Mouse (Mus musculus) lung, embryonic 16.5 days (tissue): ENCODE measurements at regions not wholly inside any gene's neighbourhood (a gene's known extent, or its start where the extent isn't known, plus 50 kb on each side); places are given as distances from the start of the nearest gene placed in this dataset.
A peak's percentile ranks its signal among the peaks of the same experiment; 100 is the strongest.

Experiments
- ATAC-seq: fragments of 200-750 bp; cut with Nextera tagmentation; 2 replicates; pipeline ENCODE4 v1.8.0; 2017; ENCODE audit warnings: low read depth, mild to moderate bottlenecking, moderate library complexity
- H3K27ac ChIP-seq: fragments of 300-500 bp; sonication (generic); 2 replicates; pipeline ENCODE4 v1.5.1; 2014; ENCODE audit warnings: mild to moderate bottlenecking, control low read depth, low read length
- H3K27me3 ChIP-seq: fragments of 300-500 bp; sonication (generic); 2 replicates; pipeline ENCODE4 v1.6.1; 2014; ENCODE audit warnings: low read depth, low read length, mixed read lengths; ENCODE audit not compliant: control insufficient read depth, insufficient read depth
- H3K36me3 ChIP-seq: fragments of 300-500 bp; sonication (generic); 2 replicates; pipeline ENCODE4 v1.6.1; 2014; ENCODE audit warnings: low read length; ENCODE audit not compliant: control insufficient read depth, insufficient read depth
- H3K4me1 ChIP-seq: fragments of 300-500 bp; sonication (generic); replicated peaks from 2 replicates; pipeline ENCODE4 v1.6.1; 2014; ENCODE audit warnings: low read length, mixed read lengths; ENCODE audit not compliant: control insufficient read depth, insufficient read depth
- H3K4me2 ChIP-seq: fragments of 300-500 bp; sonication (generic); 2 replicates; pipeline ENCODE4 v1.6.1; 2014; ENCODE audit warnings: low read depth, low read length, control low read depth
- H3K4me3 ChIP-seq: fragments of 300-500 bp; sonication (generic); 2 replicates; pipeline ENCODE4 v1.5.1; 2014; ENCODE audit warnings: mild to moderate bottlenecking, low read length, control low read depth
- H3K9ac ChIP-seq: fragments of 300-500 bp; sonication (generic); 2 replicates; pipeline ENCODE4 v1.6.1; 2014; ENCODE audit warnings: low read length, control low read depth
- H3K9me3 ChIP-seq: fragments of 300-500 bp; sonication (generic); 2 replicates; pipeline ENCODE4 v1.6.1; 2016; ENCODE audit warnings: low read length; ENCODE audit not compliant: control insufficient read depth
- WGBS: fragments of 180-500 bp; shearing (Covaris S2); extraction: QIAGEN DNeasy Blood & Tissue Kit; methylation state at CpG from one replicate; pipeline ENCODE4 v1.1.7; 2014; 5-methylcytosine and 5-hydroxymethylcytosine counted together

DNA sequence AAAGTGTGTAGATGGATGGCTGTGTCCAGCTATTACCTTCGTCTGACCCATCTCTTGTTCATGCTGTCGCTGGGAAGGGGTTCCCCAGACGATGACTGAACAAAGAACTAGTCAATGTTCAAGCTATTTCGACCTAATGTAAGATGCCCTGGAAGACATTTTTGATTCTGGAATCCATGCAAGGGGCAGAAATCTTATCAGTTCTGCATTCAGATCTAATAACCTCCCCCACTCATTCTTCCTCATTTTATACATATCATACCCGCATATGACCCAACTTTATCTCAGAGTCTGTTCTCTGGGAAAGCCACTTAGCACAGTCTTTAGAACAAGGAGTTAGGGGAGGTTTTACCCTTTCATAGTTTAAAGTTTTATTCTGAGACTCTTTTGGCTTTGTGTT lies 52.2 kb upstream of the 2310009B15Rik start:
- peaks cover 13% of the 10 kb centered on the region for H3K4me1 ChIP-seq
- H3K9me3 ChIP-seq, result no peaks in the 10 kb centered on the region
- ATAC-seq, result no peak
- H3K9ac ChIP-seq, result no peak overlapping the region
- H3K36me3 ChIP-seq, result no peaks in the 10 kb centered on the region
- H3K4me3 ChIP-seq, result no peak overlapping the region
- no peaks in the 10 kb centered on the region for H3K27me3 ChIP-seq
- 63% methylated on average over 5 of the region's 5 CpGs for WGBS
- no peak overlapping the region for H3K4me2 ChIP-seq
- H3K27ac ChIP-seq, result no peak overlapping the region

DNA sequence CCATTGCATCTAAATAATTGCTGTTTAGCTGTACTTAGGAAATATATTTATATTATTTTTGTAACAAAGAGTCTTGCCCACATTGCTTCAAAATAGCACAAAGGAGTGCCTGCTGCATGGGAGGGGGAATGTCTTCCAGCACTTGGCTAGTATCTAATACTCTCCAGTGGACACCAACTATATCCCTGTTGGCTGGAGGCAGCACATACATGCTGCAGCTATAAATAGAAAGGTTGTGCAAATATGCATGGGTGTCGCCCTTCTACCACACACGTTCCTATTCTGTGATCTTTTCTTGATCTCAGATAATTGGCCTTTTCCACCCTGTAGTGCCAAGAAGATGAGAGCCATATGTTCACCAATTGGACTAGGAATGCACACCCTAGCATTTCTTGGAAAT lies 53.0 kb upstream of the 2310009B15Rik start:
- no peaks in the 10 kb centered on the region for H3K36me3 ChIP-seq
- no peak overlapping the region for H3K4me3 ChIP-seq
- H3K9ac ChIP-seq, result no peak overlapping the region
- WGBS, result 29% methylated on average over 2 of the region's 2 CpGs
- H3K4me1 ChIP-seq, result peaks cover 13% of the 10 kb centered on the region
- peak; percentile 70 for ATAC-seq
- no peak overlapping the region for H3K27ac ChIP-seq
- H3K4me2 ChIP-seq, result no peak overlapping the region
- no peaks in the 10 kb centered on the region for H3K27me3 ChIP-seq
- H3K9me3 ChIP-seq, result no peaks in the 10 kb centered on the region

DNA sequence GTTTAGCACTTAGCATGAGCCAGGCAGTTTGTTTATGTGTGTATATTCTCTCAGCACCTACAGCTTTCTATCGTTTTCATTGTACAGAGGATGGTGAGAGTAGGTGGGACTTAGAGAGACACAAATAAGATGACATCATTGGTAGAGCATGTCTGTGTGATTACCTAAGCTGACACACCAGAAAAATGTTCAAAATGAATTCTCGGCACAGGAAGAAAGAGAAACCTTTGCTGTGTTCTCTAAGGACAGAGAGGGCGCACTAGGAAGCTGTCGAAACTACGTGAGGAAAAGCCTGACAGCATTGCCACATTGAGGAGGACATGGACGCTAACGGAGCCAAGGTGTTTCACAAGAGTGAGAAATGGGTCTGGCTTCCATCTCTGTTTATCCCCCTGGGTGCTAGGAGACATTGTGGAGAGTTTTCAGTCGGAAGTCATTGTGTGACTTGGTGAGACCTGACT lies 51.0 kb upstream of the Dennd1b start:
- no peaks in the 10 kb centered on the region for H3K9me3 ChIP-seq
- peak overlapping the region; percentile 38 for H3K4me2 ChIP-seq
- no peak overlapping the region for H3K9ac ChIP-seq
- WGBS, result 11% methylated on average over 8 of the region's 8 CpGs
- peak; percentile 52 for ATAC-seq
- H3K36me3 ChIP-seq, result no peaks in the 10 kb centered on the region
- peaks cover 13% of the 10 kb centered on the region for H3K4me1 ChIP-seq
- H3K27ac ChIP-seq, result no peak overlapping the region
- H3K4me3 ChIP-seq, result peak overlapping the region; percentile 12; the same call in 1 of the 2 replicates
- no peaks in the 10 kb centered on the region for H3K27me3 ChIP-seq

DNA sequence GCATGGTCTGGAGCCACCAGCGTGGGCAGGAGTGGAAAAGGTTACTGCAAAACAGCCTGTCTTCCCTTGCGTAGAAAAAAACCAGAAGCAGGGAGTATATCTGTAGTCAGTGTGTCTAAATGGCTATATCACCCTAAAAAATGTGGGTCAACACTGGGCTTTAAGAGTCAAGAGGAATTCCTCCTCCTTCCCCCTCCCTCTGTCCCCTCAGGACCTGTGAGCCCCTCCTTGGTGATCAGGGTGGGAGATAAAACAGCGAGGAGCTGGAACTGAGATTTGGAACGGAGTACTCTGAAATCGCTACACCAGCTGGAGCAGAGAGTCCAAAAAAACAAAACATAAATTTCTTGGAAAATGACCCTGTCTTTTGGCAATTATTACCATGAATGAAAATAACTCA lies 50.3 kb upstream of the Dennd1b start:
- Histone ChIP-seq H3K4me3 (no peak overlapping the region), H3K4me1 (peaks cover 13% of the 10 kb centered on the region), H3K9me3 (no peaks in the 10 kb centered on the region), H3K4me2 (peak overlapping the region; percentile 38), H3K27me3 (no peaks in the 10 kb centered on the region), H3K36me3 (no peaks in the 10 kb centered on the region), H3K27ac (peak overlapping the region; percentile 70; the same call in 1 of the 2 replicates), H3K9ac (0 out of 2 replicates have a peak overlapping the region, but pooled peaks have one; percentile 37)
- 15% methylated on average over 5 of the region's 5 CpGs for WGBS
- peak; percentile 70 for ATAC-seq

DNA sequence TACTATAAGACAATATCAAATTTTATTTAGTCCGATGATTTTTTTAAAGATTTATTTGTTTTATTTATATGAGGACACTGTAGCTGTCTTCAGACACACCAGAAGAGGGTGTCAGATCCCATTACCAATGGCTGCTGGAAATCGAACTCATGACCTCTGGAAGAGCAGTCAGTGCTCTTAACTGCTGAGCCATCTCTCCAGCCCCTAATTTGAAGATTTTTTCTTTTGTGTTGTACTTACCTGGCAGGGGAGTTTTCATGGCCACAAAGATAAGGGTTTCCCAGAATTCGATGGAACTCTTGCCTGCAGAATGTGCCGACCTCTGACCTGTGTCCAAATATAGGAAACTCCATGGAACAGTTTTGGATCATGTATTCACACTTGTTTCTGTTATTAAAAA lies 49.8 kb upstream of the Dennd1b start:
- 64% methylated on average over 4 of the region's 4 CpGs for WGBS
- Histone ChIP-seq H3K4me3 (no peak overlapping the region), H3K27me3 (no peaks in the 10 kb centered on the region), H3K36me3 (no peaks in the 10 kb centered on the region), H3K9me3 (no peaks in the 10 kb centered on the region), H3K9ac (no peak overlapping the region), H3K4me2 (no peak overlapping the region), H3K4me1 (peaks cover 13% of the 10 kb centered on the region), H3K27ac (no peak overlapping the region)
- ATAC-seq, result no peak
